Mouse (Mus musculus) olfactory bulb, adult 2 months (tissue): ENCODE results near the gene Spint3. TPM values are rescaled to one million over a fixed set of nuclear protein-coding genes. Genes with fewer than 3 reads are reported as not detected.
"Not testable (repeated sequence)": the region's sequence is repeated elsewhere in the genome, so short reads cannot be mapped to it uniquely, and the experiment has no call there.

Experiments
- H3K27ac ChIP-seq: fragments of 200-500 bp; 2 replicates; pipeline ENCODE4 v1.5.1; 2012; ENCODE audit warnings: low read depth, low read length; ENCODE audit not compliant: insufficient read depth
- H3K4me1 ChIP-seq: fragments of 200-500 bp; 2 replicates; pipeline ENCODE4 v1.6.1; 2012; ENCODE audit warnings: low read length; ENCODE audit not compliant: control insufficient read depth, insufficient read depth
- H3K4me3 ChIP-seq: fragments of 200-500 bp; 2 replicates; pipeline ENCODE4 v1.5.1; 2012; ENCODE audit warnings: mild to moderate bottlenecking, low read depth, low read length, moderate library complexity; ENCODE audit not compliant: insufficient read depth
- CTCF ChIP-seq: fragments of 200-500 bp; IDR thresholded peaks from 2 replicates; pipeline ENCODE4 v1.5.1; 2012; ENCODE audit warnings: low read depth, mild to moderate bottlenecking, low read length, moderate library complexity; ENCODE audit not compliant: insufficient read depth
- POLR2A ChIP-seq: fragments of 200-500 bp; IDR thresholded peaks from 2 replicates; pipeline ENCODE4 v1.6.1; 2012; ENCODE audit warnings: mild to moderate bottlenecking, low read depth, low read length, moderate library complexity; ENCODE audit not compliant: insufficient read depth
- WGBS: fragments of 180-500 bp; shearing (Covaris S2); methylation state at CpG from one replicate; pipeline ENCODE4 v1.1.7; 2018; 5-methylcytosine and 5-hydroxymethylcytosine counted together
- polyA plus RNA-seq: library from polyadenylated mRNA; stranded (reverse); fragments of >200 nt; gene quantifications from 2 replicates; pipeline ENCODE4 v1.2.4, GENCODE M21; 2012; ENCODE audit warnings: low replicate concordance; ENCODE audit not compliant: missing spikeins, insufficient read depth, insufficient read length

Gene Spint3
- polyA plus RNA-seq: not detected in 2 replicates

DNA sequence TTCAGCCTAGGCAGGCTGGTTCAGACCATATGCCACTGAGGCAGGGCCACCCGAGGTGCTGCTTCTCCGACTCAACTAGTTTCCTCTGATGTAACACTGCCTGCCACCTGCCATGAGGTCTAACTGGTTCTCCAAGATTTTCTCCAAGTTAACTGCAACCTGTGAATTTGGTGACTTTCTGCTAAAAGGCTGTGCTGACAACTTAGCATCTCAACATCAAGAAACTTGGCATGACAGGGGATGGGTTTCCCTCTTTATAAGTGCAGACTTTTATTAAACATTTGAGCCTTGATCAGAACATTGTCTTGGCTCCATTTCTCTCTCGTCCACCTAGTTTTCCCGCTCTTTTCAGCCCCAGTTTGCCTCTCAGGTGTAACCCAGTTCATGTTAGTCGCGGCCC, at the start of gene Spint3:
Gene Spint3, minus strand, starts transcription at position 101 of the 400 bp plus-strand sequence.
- 91% methylated on average over 6 of the region's 6 CpGs for WGBS
- H3K4me3 ChIP-seq, H3K27ac ChIP-seq, H3K4me1 ChIP-seq: not testable (repeated sequence)

DNA sequence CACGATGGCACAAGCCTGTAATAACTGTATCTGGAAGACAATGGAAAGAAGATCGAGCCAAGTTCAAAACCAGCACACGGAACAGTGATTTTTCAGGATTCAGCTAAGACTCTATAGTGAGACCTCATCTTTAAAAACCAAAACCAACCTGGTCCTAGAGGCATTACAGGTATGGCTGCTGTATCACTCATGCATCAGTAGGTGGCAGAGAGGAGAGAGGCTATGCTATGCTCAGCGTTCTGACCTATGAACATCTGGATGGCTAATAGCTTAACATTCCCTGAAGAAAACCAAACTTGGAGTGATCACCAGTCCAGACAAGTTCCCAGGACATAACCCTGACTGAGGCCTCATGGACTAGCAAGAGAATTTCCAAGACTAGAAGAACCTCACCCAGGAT, 48.5 kb upstream of the Spint3 start:
- WGBS: 93% methylated on average over 4 of the region's 4 CpGs
- TF ChIP-seq CTCF (no peak), POLR2A (no peak)
- no peak overlapping the region for H3K4me3 ChIP-seq
- H3K4me1 ChIP-seq: no peaks in the 10 kb centered on the region
- no peak overlapping the region for H3K27ac ChIP-seq

DNA sequence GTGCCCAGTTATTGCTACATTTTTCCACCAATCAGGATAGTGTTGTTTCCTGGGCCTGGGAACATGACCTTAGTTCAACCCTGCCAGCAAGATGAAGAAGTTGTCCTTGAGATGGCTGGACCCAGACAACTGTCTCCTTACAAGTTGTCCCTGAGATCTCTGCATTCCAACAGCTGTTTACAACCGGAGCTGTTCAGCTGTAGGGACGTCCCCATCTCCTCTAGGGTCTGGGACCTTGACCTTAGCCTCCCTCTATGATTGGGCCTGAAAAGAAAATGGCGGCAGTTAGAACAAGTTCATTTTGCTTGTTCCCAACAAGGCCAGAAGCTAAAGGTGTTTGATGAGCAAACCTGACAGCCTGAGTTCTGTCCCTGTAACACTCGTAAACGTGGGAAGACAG, 45.8 kb upstream of the Spint3 start:
- H3K4me3 ChIP-seq: no peak overlapping the region
- H3K27ac ChIP-seq: no peak overlapping the region
- TF ChIP-seq CTCF (no peak), POLR2A (no peak)
- no peaks in the 10 kb centered on the region for H3K4me1 ChIP-seq
- 85% methylated on average over 5 of the region's 5 CpGs for WGBS

- no peaks in the 10 kb centered on the region for H3K4me1 ChIP-seq
- no peak overlapping the region for H3K27ac ChIP-seq
- no peak overlapping the region for H3K4me3 ChIP-seq
- TF ChIP-seq POLR2A (no peak), CTCF (no peak)
- WGBS: 95% methylated on average over 3 of the region's 3 CpGs
Observed at GRCm38 (mm10) chr2:164615386-164615785, 42.1 kb upstream of the Spint3 start.

GRCm38 (mm10) chr2:164613471-164613870, 40.2 kb upstream of the Spint3 start, which contains the start of the genes Wfdc6b and Wfdc8:
Gene Wfdc6b, plus strand, starts transcription at chr2:164613522.
Gene Wfdc8, minus strand, starts transcription at chr2:164613626.
- WGBS: 57% methylated on average over 8 of the region's 8 CpGs
- not testable (repeated sequence) for H3K4me3 ChIP-seq, H3K27ac ChIP-seq, H3K4me1 ChIP-seq

GRCm38 (mm10) chr2:164608781-164609180, 35.5 kb upstream of the Spint3 start:
- TF ChIP-seq POLR2A (no peak), CTCF (no peak)
- no peaks in the 10 kb centered on the region for H3K4me1 ChIP-seq
- no peak overlapping the region for H3K27ac ChIP-seq
- H3K4me3 ChIP-seq: no peak overlapping the region
- WGBS: 83% methylated on average over 6 of the region's 6 CpGs

DNA sequence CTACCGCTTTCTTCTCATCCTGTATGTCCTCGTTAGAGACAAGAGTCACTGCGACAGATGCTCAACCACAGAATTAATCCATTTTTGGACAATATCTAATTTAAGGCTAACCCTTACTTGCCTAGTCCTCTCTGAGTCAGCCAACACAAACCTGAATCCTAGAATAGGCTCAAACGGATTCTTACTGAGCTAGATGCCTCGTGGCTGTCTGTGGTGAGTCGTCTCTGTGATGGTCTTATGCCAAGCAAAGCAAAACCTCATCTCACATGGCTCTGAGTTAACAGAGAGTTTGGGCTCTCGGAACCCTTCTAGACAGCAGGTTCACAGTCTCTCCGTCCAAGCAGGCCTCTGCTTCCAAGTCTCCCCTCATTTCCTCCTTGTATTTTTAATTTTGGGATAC, 31.2 kb upstream of the Spint3 start:
- Histone ChIP-seq H3K27ac (no peak overlapping the region), H3K4me1 (no peaks in the 10 kb centered on the region), H3K4me3 (no peak overlapping the region)
- TF ChIP-seq CTCF (no peak), POLR2A (no peak)
- WGBS: 83% methylated on average over 8 of the region's 8 CpGs

- H3K4me1 ChIP-seq: no peaks in the 10 kb centered on the region
- H3K27ac ChIP-seq: no peak overlapping the region
- 91% methylated on average over 3 of the region's 3 CpGs for WGBS
- H3K4me3 ChIP-seq: no peak overlapping the region
- TF ChIP-seq CTCF (no peak), POLR2A (no peak)
Observed at GRCm38 (mm10) chr2:164603482-164603881, 30.2 kb upstream of the Spint3 start.

DNA sequence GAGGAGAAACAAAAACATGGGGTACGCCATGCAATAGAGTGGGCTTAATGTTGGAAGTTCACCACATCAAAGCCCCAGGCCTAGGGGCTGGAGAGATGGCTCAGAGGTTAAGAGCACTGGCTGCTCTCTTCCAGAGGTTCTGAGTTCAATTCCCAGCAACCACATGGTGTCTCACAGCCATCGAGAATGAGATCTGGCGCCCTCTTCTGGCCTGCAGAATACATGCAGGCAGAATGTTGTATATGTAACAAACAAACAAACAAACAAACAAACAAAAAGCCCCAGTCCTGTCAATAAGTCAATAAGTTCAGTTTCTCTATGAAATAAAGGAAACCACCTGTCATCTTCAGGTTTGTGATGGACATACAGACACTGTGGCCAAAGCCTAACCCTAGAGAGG, 26.9 kb upstream of the Spint3 start:
- Histone ChIP-seq H3K4me1 (no peaks in the 10 kb centered on the region), H3K4me3 (no peak overlapping the region), H3K27ac (no peak overlapping the region)
- TF ChIP-seq CTCF (no peak), POLR2A (no peak)
- 71% methylated on average over 3 of the region's 3 CpGs for WGBS

DNA sequence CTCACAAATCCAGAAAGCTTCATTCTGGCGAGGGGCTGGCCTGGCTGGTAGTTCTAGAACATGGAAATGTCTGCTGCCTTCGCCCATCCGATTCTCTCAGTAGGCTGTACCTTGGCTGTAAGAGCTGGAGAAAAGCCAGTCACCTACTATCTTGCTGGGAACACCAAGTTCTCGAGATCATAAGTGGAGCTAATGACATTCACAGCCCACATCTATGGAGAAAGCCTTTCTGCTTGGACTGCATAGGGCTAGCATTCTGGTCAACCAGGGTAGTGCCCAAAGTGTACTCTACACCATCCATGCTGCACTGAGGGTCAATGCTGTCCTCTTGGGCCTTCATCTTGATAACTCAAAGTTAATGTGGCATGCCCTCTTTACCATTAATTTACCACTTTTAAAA, 20.2 kb upstream of the Spint3 start, which contains the start of gene Eppin:
Gene Eppin, minus strand, starts transcription at position 101 of the 400 bp plus-strand sequence.
- TF ChIP-seq POLR2A: no peak
- no peak for TF ChIP-seq CTCF
- Histone ChIP-seq H3K4me3 (no peak within 1 kb of the TSS), H3K27ac (no peak within 1 kb of the TSS), H3K4me1 (no peaks in the 10 kb centered on the region)
- 79% methylated on average over 4 of the region's 4 CpGs for WGBS
